Comparison of ENCODE assay signal across 11 mouse cellular contexts in genomic region chr2:109578870-109579310, GRCm38 (mm10).
DNase-seq lines count a peak whose midpoint lies in the region; ATAC-seq lines count a peak whose summit lies in the region.
"Had no signal": no experiment of that assay in that cellular context is flagged by ENCODE, and none has a peak within 500 bp of the region (broad histone marks: within the 10 kb centered on the region; RNA-seq: fewer than 3 reads in every experiment).

No protein-coding gene starts in this region.

- no peak for DNase-seq in kidney, postnatal 14 days
- no peak for DNase-seq in ovary, adult 18-20 months (ENCODE audit: low spot score)
- no peak for DNase-seq in spleen, postnatal 10 days (ENCODE audit: low spot score in 2 of 2)
- no peak for DNase-seq in cerebellum, adult 8-10 months
- DNase-seq: cerebellum, adult 11 months had no signal

- H3K4me2 ChIP-seq in kidney, embryonic 15.5 days = peak overlapping the region; percentile 33
- H3K4me2 ChIP-seq in embryonic facial prominence, embryonic 12.5 days (replicated peaks) = peak overlapping the region; percentile 5; the same call in 1 of the 2 replicates
- H3K4me2 ChIP-seq in hindbrain, embryonic 13.5 days = 0 out of 2 replicates have a peak overlapping the region, but pooled peaks have one; percentile 6
- H3K4me2 ChIP-seq in neural tube, embryonic 13.5 days = peak overlapping the region; percentile 25; the same call in 1 of the 2 replicates

- no peak overlapping the region for H3K27ac ChIP-seq in kidney, embryonic 15.5 days
- H3K27ac ChIP-seq in embryonic facial prominence, embryonic 12.5 days = no peak overlapping the region
- H3K27ac ChIP-seq in hindbrain, embryonic 13.5 days = no peak overlapping the region
- H3K27ac ChIP-seq in neural tube, embryonic 13.5 days (replicated peaks) = no peak overlapping the region
- H3K27ac ChIP-seq: heart, adult 2 months had no signal

- 1% methylated on average over 6 of the region's 6 CpGs for whole genome bisulfite sequencing in kidney, embryonic 15.5 days
- 5% methylated on average over 6 of the region's 6 CpGs for WGBS in embryonic facial prominence, embryonic 12.5 days
- 9% methylated on average over 6 of the region's 6 CpGs for WGBS in hindbrain, embryonic 13.5 days
- WGBS in neural tube, embryonic 13.5 days = under 1% methylated on average over 6 of the region's 6 CpGs

- peaks cover 4% of the 10 kb centered on the region; the same call in 1 of the 2 replicates for H3K4me1 ChIP-seq in kidney, embryonic 15.5 days
- H3K4me1 ChIP-seq in embryonic facial prominence, embryonic 12.5 days = no peaks in the 10 kb centered on the region
- peaks cover 6% of the 10 kb centered on the region; the same call in 1 of the 2 replicates for H3K4me1 ChIP-seq in hindbrain, embryonic 13.5 days (replicated peaks)
- peaks cover 9% of the 10 kb centered on the region; the same call in 1 of the 2 replicates for H3K4me1 ChIP-seq in neural tube, embryonic 13.5 days (replicated peaks)

- H3K27me3 ChIP-seq in kidney, embryonic 15.5 days = peaks cover 4% of the 10 kb centered on the region; the same call in 1 of the 2 replicates
- H3K27me3 ChIP-seq in embryonic facial prominence, embryonic 12.5 days = no peaks in the 10 kb centered on the region
- no peaks in the 10 kb centered on the region for H3K27me3 ChIP-seq in hindbrain, embryonic 13.5 days
- H3K27me3 ChIP-seq in neural tube, embryonic 13.5 days = no peaks in the 10 kb centered on the region
- H3K27me3 ChIP-seq: CH12.LX had no signal

- H3K4me3 ChIP-seq in kidney, embryonic 15.5 days (replicated peaks) = no peak overlapping the region
- no peak overlapping the region for H3K4me3 ChIP-seq in embryonic facial prominence, embryonic 12.5 days
- no peak overlapping the region for H3K4me3 ChIP-seq in hindbrain, embryonic 13.5 days
- no peak overlapping the region for H3K4me3 ChIP-seq in neural tube, embryonic 13.5 days
- H3K4me3 ChIP-seq: heart, adult 2 months had no signal

- H3K36me3 ChIP-seq in kidney, embryonic 15.5 days = no peaks in the 10 kb centered on the region
- H3K36me3 ChIP-seq in embryonic facial prominence, embryonic 12.5 days = no peaks in the 10 kb centered on the region
- H3K36me3 ChIP-seq in hindbrain, embryonic 13.5 days = no peaks in the 10 kb centered on the region
- no peaks in the 10 kb centered on the region for H3K36me3 ChIP-seq in neural tube, embryonic 13.5 days

- H3K9ac ChIP-seq in kidney, embryonic 15.5 days = no peak overlapping the region
- H3K9ac ChIP-seq in embryonic facial prominence, embryonic 12.5 days = no peak overlapping the region
- H3K9ac ChIP-seq in hindbrain, embryonic 13.5 days = no peak overlapping the region
- H3K9ac ChIP-seq in neural tube, embryonic 13.5 days = no peak overlapping the region

- ATAC-seq in kidney, embryonic 15.5 days (replicated peaks; ENCODE audit: low FRiP score) = peak; percentile 94
- peak; percentile 77; the same call in 1 of the 2 replicates for ATAC-seq in embryonic facial prominence, embryonic 12.5 days (ENCODE audit: insufficient number of reproducible peaks, insufficient read depth, low FRiP score, low TSS enrichment)
- ATAC-seq in hindbrain, embryonic 13.5 days (ENCODE audit: low FRiP score) = no peak
- no peak for ATAC-seq in neural tube, embryonic 13.5 days (ENCODE audit: low read depth)

- no peaks in the 10 kb centered on the region for H3K9me3 ChIP-seq in kidney, embryonic 15.5 days (replicated peaks)
- no peaks in the 10 kb centered on the region for H3K9me3 ChIP-seq in embryonic facial prominence, embryonic 12.5 days
- no peaks in the 10 kb centered on the region for H3K9me3 ChIP-seq in hindbrain, embryonic 13.5 days
- H3K9me3 ChIP-seq in neural tube, embryonic 13.5 days = no peaks in the 10 kb centered on the region

Comparison
In these comparisons a context has a peak if more than half of its experiments do, and no peak if none do; other contexts are left out.
1. ATAC-seq: peak in kidney, embryonic 15.5 days (single experiment) and embryonic facial prominence, embryonic 12.5 days (single experiment); none in hindbrain, embryonic 13.5 days (single experiment) and neural tube, embryonic 13.5 days (single experiment).
2. Peak in every context shown above with its lines, with median percentiles within 50 percentile points of each other: H3K4me2 ChIP-seq.